Mouse (Mus musculus) 3T3-L1 (cell line): Measurements from ENCODE around the gene Mc3r.

Source experiments
- DNase-seq: peaks from one replicate; pipeline ENCODE4 v3.0.0-alpha.2; 2015; ENCODE audit warnings: low read depth, low spot score

Mc3r gene

DNA sequence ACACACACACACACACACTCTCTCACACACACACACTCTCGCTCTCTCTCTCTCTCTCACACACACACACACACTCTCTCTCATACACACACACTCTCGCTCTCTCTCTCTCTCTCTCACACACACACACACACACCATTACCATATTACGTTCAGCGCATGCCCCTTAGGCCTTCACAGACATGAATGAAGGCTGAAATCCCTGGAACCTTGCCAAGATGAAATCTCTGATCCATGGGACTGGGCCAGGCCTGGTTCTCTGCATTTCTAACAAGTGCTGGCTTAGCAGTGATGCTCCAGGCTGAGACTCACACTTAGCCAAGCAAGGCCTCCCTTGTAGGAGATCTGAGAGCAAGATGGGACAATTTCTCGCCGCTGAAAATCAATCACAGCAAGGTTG lies 8.1 kb downstream of the Mc3r start:
- peak; percentile 56 for DNase-seq

DNA sequence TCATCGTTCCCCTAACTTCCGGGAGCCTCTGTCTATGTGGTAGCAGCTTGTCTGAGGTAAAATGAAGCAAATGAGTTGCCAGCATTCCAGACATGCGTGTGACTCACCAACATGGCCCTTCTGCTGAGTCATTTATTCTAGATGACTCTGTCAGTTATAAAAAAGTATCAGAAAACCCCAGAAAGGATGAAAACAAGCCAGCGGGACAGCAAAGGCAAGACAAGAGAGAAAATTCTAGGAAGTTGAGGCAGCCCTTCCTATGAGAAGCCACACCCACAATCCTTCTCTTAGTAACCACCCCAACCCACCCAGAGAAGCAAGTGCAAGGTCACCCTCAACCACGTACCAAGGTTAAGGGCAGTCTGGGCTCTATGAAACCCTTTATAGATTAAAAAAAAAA lies 8.7 kb downstream of the Mc3r start:
- peak; percentile 91 for DNase-seq

DNA sequence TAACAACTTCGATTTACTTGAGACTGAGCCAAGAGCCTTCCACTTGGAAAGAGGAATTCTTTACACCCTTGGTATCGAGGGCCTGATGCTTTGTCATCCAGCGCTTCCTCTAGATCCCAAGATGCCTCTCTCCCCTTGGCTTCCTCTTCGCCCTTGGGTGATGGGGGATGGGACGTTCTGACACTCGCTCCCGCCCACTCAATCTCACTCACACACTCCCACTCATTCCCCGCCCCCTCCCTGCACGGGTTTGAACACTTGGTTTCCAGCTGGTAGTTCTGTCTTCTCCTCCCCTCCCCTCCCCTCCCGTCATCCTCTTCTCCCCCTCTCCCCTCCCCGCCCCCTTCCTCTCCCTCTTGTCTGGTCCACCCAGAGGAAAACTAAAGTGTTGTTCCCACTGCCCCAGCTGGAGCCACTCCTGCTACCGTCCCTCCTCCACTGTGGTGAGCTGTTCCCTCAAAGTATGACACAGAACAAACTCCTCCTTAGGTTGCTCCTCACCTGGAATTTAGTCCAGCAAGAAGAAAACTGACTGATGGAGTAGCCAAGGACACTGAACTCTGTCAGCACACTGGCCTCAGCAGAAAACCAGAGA lies 9.3 kb downstream of the Mc3r start:
- DNase-seq: peak; percentile 51

GRCm38 (mm10) chr2:172260064-172260463 lies 11.8 kb downstream of the Mc3r start:
- no peak for DNase-seq

DNA sequence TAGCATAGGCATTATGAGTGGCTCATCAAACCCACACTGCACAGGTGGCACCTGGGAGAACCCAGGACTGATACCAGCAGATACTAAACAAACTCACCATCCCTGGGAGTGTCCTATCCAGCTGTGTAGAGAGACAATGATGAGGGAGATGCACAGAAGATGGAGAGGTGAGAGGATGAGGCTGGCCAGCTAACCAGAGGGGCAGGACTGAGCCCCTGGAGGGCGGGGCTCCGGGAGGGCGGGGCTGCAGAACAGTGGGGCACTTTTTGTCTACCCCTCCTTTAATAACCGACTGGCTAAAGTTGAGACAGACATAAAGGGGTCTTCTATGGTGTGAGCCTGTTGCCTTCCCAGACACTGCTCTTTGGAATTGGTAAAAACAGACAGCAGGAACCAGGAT lies 13.1 kb downstream of the Mc3r start:
- no peak for DNase-seq

GRCm38 (mm10) chr2:172263216-172263615 lies 14.9 kb downstream of the Mc3r start:
- DNase-seq: no peak

DNA sequence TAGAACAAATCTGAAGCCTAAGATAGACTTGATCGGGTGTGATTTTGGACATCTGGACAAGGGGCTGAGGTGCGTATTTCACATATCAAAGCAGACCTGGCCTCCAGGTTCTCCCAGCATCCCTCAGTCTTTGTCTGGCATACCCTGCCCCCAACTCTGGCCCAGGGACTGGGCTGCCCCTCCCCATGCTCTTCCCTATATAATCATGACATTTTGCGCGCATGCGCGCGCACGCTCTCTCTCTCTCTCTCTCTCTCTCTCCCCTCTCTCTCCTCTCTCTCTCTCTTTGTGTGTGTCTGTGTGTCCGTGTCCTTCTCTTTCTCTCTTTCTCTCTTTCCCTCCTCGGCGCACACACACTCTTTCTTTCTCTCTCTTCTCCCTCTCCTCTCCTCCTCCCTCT lies 21.6 kb downstream of the Mc3r start:
- no peak for DNase-seq

- no peak for DNase-seq
These were observed 22.2 kb downstream of the Mc3r start for GRCm38 (mm10) chr2:172270485-172270944.

GRCm38 (mm10) chr2:172270974-172271697 lies 22.8 kb downstream of the Mc3r start:
- no peak for DNase-seq

DNA sequence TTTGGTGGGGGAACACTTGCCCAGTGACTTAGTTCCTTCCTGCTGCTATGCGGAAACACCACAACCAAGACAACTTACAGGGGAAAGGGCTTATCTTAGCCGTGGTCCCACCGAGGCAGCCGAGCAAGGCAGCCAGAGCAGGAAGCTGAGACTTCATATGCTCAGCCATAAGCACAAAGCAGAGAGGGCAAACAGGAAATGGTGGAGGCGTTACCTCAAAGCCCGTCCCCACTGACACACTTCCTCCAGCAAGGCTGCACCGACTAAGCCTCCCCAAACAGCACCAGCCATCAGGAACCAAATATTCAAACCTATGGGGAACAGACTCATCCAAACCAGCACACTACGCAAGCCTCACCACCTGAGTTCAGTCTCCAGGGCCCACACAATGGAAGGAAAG lies 26.4 kb downstream of the Mc3r start:
- DNase-seq: no peak

DNA sequence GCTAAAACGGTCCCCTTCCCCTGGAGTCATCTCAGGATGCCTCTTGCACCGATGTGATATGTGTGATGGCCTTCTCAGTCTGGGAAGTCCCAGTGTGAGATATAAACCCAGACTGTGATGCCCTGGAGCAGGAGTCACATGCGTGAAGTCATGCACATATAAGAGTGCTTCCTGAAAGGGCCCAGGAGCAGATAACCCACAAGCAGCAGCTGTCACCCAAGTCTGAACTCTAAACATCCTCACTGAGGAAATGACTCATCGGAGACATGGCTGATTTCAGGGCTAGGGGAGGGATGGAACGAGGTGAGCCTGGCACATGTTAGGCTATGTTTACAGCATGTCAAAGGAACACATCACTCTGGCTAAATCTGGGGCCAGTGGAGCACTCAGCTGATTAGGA lies 27.9 kb downstream of the Mc3r start:
- DNase-seq: peak; percentile 74

- DNase-seq: no peak
These were observed 30.7 kb downstream of the Mc3r start for GRCm38 (mm10) chr2:172278979-172279378.

GRCm38 (mm10) chr2:172282071-172282710 lies 33.9 kb downstream of the Mc3r start:
- DNase-seq: no peak

DNA sequence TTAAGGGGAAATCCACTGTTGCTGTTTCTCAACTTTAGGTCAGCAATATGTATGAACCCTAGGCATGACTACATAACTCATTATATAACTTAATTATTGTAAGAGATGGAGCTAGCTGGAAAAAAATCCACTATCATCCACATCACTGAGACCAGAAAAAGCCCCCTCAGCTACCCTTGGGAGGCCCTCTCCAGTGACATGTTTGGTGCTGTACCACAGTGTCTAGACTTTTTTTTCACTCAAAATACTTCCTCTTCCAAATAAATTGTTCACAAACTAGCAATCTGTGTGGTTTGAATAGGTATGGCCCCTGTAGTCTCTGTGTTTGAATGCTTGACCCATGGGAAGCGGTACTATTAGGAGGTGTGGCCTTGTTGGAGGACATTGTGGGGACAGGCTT lies 39.4 kb downstream of the Mc3r start:
- DNase-seq: no peak

DNA sequence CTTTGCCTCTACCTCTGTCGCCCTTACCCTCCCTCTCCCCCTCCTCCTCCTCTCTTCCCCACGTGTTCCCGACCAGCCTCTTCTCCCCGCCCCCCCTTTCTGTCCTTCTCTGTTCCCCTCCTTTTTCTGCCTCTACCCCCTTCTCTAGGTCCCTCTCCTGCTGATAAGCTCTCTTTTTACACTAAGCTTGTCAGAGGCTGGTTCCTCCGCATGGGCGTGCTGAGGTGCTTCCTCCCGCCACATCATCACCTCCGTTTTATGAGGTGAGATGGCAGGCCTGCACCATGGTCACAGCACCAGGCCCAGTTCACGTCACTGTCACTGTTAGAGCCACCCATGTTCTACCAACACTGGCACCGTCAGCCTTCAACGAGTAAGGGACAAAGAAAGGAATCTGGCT lies 40.7 kb downstream of the Mc3r start:
- DNase-seq: no peak

DNA sequence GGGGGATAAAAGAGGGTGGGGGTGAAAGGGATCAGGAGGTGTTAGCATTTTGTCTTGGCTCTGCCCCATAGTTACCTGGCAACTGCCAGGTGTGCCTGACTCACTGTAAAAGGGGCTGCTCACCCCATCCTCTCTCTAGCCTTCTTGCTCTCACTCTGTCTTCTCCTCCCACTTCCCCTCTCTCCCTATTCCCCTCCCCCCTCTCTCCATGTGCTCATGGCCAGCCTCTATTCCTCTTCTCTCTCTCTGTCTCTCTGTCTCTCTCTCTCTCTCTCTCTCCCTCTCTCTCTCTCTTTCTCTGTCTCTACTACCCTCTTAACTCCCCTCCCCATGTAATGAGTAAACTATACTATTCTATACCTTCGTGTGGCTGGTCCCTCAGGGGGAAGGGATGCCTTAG lies 41.3 kb downstream of the Mc3r start:
- no peak for DNase-seq

- DNase-seq: no peak
These were observed 42.2 kb downstream of the Mc3r start for GRCm38 (mm10) chr2:172290474-172290873.

GRCm38 (mm10) chr2:172291025-172291424 lies 42.7 kb downstream of the Mc3r start:
- no peak for DNase-seq

DNA sequence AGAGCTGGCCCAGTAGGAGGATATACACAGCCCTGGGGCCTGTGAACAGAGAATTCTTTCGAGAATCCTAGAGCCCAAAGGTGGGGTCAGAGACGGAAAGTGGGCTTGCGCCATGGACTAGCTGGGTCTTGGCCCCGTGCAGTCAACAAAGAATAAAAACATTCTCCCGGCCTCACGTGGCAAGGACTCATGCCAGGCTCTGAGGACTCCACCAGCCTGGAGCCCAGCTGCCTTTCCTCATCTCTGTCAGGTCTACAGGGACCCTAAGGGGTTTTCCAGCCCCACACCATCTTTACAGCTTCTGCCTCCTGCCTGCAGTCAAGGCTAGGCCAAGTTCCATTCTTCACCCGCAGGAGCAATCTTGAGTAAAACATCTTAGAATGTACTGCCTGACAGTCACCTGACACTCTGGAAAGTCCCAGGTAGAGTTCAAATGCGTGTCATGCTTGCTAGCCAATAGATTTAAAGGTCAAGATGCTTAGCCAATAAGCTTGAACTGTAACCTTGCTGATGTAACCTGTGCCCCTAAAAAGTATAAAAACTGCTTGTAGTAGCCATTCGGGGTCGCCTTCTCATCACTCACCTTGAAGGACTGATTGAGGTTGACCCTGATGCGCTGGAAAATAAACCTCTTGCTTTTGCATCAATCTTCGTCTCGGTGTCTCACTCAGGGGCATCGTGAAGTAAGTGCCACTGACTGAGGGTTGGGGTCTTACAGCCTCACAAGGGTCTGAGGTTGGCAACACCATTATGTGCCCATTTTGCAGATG lies 43.6 kb downstream of the Mc3r start:
- no peak for DNase-seq

DNA sequence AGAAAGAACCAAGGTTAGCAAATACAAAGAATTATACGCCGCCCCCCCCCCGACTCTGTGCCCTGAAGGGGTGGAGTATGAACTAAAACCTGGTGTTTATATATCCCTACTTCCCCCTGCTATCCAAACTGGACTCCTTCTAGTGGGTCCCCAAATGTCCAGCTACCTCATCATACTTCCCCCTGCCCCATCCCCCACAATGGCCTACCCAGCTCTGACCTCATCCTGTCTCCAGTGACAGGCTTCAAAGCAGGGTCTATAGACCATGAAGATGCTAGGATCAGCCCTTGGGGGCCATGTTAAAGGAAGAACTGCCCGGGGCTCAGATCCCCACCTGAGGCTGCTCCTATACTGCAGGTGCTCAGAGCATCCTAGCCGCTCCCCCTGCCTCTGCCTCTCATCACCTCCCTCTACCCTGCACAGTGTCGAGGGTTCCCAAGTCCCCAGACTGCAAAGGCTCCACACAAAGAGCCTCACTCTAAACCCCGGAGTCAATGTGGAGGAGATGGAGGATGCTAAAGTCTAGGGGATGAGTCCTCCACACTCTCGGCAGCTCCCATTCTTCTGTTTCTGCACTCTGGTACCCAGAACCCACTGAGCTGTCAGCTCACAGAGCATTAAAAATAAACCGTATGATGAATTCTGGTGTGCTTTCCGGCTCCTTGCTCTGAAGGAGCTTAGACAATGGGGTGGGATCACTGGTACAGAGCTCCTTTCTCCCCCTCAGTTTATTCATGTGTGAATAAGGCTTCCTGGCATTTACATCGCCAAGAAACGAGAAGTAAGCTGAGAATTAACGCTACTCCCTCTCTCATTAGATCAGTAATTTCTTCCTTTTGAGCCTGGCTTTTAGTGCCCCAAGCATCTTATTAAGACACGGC lies 44.5 kb downstream of the Mc3r start:
- no peak for DNase-seq

DNA sequence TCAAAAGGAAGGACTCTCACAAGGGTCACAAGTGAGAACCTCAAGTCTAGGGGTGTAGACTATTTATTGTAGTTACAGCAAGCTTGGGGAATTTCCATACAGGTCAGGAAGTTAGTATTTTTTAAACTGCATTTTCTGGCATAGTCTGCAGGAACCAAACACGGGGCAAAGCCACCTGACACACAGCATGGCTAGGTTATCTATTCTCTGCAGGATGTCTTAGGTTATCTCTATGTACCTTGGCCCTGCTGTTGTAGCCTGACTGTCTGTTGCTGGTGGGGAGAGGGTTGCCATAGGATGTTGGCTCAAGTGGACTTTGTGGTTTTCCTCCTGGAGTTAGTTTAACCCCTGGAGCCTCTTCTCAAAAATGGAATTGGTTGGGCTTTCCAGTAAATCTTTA lies 49.8 kb downstream of the Mc3r start:
- peak; percentile 6 for DNase-seq
